Mouse (Mus musculus) ES-E14 (cell line): ENCODE measurements around the gene Cxcl9.

ENCODE experiments used
- ZC3H11A ChIP-seq: IDR thresholded peaks from 2 replicates; pipeline ENCODE4 v1.6.1; 2012; ENCODE audit warnings: low read depth, mild to moderate bottlenecking, inconsistent platforms, low read length, borderline replicate concordance
- ZNF384 ChIP-seq: IDR thresholded peaks from 2 replicates; pipeline ENCODE4 v1.6.1; 2012; ENCODE audit warnings: low read depth, low read length, inconsistent platforms

GRCm38 (mm10) chr5:92327367-92327766 lies 512 bp downstream of the Cxcl9 start:
- TF ChIP-seq ZNF384 (no peak), ZC3H11A (no peak)
